Mouse (Mus musculus): ENCODE data around the gene Btbd10. TPM values are rescaled to one million over a fixed set of nuclear protein-coding genes. Genes with fewer than 3 reads are reported as not detected.

Gene Btbd10
- total RNA-seq, 2 experiments from 2014 or later, result 92.2 to 100 TPM

GRCm38 (mm10) chr7:113310136-113310535 lies 59.1 kb downstream of the Btbd10 start:
- intact Hi-C loops (cut with DNase I), result loop anchor here (2.0 kb wide), 1 partner anchor 167 kb away; no protein-coding TSS in a partner anchor
- no peak for DNase-seq (ENCODE audit: low spot score in 2 of 2)

DNA sequence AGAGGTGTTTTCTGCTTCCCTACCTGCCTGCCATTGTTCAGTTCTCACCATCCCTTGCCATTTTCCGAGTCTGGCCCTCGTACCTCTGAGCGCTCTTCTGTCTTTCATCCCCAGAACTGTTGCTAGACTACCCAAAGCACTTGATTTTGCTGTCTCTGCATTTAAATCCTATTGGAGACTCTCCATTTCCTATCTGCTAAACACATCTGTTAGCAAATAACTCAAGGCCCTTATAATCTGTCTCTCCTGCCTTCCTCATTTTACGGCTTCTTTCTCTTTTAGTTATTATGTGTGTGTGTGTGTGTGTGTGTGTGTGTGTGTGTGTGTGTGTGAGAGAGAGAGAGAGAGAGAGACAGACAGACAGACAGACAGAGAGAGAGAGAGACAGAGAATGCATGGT lies 71.4 kb downstream of the Btbd10 start:
- no peak for DNase-seq (ENCODE audit: low spot score in 2 of 2)
- intact Hi-C loops (cut with DNase I), result no loop called here

GRCm38 (mm10) chr7:113295077-113295890 lies 73.9 kb downstream of the Btbd10 start:
- intact Hi-C loops (cut with DNase I), result no loop called here
- no peak for DNase-seq (ENCODE audit: low spot score in 2 of 2)

DNA sequence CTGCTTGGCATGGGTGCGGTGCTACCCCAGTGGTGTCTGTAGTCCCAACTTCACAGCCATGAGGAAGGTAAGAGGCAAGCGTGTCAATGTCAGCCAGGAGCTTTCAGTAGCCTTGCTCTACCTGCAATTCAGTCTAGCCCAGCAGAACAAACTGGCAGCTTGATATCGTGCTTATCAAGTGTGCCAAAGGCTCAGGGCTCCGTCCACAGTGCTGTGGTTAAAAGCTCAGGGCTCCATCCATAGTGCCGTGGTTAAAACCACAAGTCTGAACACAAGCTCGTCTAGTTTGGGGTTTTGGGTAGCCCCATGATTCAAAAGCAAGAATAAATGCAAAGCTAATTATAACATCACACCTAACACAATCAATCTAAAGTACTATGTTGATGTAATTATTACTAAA lies 74.6 kb downstream of the Btbd10 start:
- intact Hi-C loops (cut with DNase I), result no loop called here
- DNase-seq (ENCODE audit: low spot score in 2 of 2), result no peak

DNA sequence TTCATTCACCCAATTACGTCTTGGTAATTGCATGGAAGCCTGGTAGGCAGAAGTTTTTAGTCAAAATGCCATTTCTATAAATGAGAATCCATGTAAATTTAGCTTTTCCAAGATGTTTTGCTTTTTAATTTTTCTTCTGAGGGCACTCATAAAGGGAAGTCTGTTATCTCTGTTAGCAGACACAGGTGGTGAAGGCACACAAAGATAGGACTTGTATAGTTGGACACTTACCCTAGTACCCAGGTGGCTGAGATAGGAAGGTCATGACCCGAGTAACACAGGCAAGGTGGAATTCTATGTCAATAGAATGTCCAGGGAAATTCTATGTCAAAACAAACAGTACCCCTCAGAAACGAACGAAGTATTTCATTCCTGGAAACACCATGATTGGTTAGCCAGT lies 77.0 kb downstream of the Btbd10 start:
- intact Hi-C loops (cut with DNase I), result no loop called here
- no peak for DNase-seq (ENCODE audit: low spot score in 2 of 2)

DNA sequence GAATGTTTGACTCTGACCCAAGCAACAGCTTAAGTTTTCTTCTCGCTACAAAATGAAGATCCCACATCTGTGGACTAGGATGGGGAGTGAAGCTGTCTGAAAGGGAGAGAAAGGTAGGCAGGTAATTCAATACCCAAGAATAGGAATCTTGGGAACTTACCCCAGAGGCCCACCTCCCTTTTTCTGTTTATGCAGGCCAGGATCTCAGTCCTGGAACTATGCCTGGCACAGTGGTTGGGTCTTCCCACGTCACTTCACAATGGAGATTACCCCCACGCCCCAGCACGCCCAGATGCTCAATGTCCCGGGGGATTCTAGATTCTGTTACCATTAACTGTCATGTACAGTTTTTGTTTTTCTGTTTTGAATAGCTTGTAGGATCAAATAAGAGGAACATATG lies 77.5 kb downstream of the Btbd10 start:
- intact Hi-C loops (cut with DNase I), result no loop called here
- no peak for DNase-seq (ENCODE audit: low spot score in 2 of 2)

DNA sequence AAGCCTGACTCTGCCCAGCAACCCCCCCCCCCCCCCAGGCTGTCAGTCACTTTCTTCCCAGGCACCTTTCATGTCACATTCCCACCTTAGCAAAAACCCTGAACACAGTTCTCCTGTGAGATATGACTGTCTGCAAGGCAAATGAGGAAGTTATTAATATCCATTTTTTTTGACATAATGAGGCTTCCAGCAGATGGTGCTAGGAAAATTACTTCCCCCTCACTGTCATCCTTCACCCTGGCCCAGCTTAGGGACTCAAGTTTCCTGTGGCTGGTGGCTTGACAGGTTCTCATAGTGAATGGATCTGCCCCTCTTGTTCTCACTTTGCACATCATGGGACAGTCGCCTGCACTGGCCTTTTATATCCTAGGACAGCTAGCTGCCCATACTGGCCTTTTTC lies 80.0 kb downstream of the Btbd10 start:
- DNase-seq (ENCODE audit: low spot score in 2 of 2), result no peak
- intact Hi-C loops (cut with DNase I), result no loop called here

GRCm38 (mm10) chr7:113285405-113285804 lies 83.8 kb downstream of the Btbd10 start:
- intact Hi-C loops (cut with DNase I), result no loop called here
- DNase-seq (ENCODE audit: low spot score in 2 of 2), result no peak

DNA sequence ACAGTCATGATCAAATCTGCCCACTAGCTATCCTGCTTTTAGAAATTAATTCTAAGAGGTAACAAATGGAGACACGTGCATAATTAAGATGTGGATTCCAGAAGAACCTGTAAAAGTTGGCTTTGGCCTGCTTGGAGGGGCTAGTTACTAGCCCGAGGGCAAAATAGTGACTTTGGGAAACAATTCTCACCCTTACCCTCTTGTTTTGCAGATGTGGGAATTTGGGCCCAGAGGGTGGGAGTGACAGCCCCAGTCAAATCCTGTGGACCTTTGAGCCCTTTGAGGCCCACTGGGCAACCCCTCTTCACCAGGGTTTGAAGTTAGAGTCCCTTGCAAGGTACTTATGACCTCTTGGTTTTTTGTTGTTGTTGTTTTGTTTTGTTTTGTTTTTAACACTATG lies 89.9 kb downstream of the Btbd10 start:
- intact Hi-C loops (cut with DNase I), result no loop called here
- no peak for DNase-seq (ENCODE audit: low spot score in 2 of 2)

- intact Hi-C loops (cut with DNase I), result no loop called here
- DNase-seq (ENCODE audit: low spot score in 2 of 2), result no peak
Measured at GRCm38 (mm10) chr7:113278493-113278892, 90.7 kb downstream of the Btbd10 start.

DNA sequence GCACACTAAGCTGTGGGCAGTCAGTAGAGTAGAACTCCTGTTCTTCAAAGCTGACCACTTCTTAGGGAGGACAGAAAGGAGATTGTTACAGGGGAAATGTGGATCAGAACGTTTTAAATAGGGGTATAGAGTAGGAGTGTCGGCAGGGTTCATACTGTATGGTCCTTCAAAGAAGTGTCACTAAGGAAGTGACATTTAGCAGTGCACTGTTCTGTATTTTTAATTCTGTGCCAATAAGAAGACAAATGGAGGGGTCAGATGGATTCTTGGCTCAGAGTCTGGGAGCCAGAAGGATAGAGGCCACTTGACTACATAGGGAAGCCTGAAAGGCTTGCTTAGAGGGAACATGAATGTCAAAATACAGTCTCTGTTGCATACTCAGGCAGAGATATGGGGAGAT lies 91.9 kb downstream of the Btbd10 start:
- DNase-seq (ENCODE audit: low spot score in 2 of 2), result no peak
- intact Hi-C loops (cut with DNase I), result no loop called here

- intact Hi-C loops (cut with DNase I), result no loop called here
- no peak for DNase-seq (ENCODE audit: low spot score in 2 of 2)
Measured at GRCm38 (mm10) chr7:113272338-113272997, 96.7 kb downstream of the Btbd10 start.

GRCm38 (mm10) chr7:113270991-113271390 lies 98.2 kb downstream of the Btbd10 start:
- no peak for DNase-seq (ENCODE audit: low spot score in 2 of 2)
- intact Hi-C loops (cut with DNase I), result no loop called here

- DNase-seq (ENCODE audit: low spot score in 2 of 2), result no peak
- intact Hi-C loops (cut with DNase I), result no loop called here
Measured at GRCm38 (mm10) chr7:113270551-113270950, 98.6 kb downstream of the Btbd10 start.

GRCm38 (mm10) chr7:113269921-113270320 lies 99.3 kb downstream of the Btbd10 start:
- DNase-seq (ENCODE audit: low spot score in 2 of 2), result no peak
- intact Hi-C loops (cut with DNase I), result loop anchor here (10.0 kb wide), 1 partner anchor 345 kb away; no protein-coding TSS in a partner anchor

DNA sequence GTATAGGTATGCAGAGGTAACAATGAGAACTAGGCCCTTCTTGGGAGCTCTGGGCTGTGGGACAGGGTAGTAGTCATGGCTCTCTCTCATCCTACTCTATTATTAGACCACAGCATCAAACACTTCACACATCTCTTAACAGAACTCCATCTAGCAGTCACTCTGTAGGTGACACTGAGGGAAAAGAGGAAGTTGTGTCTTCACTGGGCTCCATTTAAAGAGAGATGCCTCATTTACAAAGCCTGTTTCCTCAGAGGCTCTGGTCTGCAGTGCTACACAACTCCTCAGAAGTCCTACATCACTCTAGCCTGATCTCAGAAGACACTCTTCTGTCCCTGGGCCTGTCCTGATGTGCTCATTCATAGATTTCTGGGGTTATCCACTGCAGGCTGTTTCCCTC lies 100.1 kb downstream of the Btbd10 start:
- no peak for DNase-seq (ENCODE audit: low spot score in 2 of 2)
- intact Hi-C loops (cut with DNase I), result loop anchor here (10.0 kb wide), 1 partner anchor 344 kb away; no protein-coding TSS in a partner anchor

DNA sequence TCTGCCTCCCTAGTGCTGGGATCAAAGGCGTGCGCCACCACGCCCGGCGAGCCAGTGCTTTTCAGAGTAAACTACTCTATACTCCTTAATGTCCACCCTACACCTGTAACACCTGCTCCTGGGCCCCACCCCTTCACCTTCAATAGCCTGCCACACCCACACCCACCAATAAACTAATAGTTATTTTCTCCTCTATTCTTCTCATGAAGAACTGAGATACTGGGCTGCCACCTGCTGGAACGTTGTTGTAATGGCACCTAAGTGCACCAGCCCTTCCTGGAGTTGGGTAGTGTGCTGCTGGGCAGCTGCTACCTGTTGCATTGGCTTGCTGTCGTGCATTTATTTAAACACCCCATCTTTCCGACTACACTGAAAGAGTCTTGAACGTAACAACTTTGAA lies 100.9 kb downstream of the Btbd10 start:
- DNase-seq (ENCODE audit: low spot score in 2 of 2), result peak in 1 of 2 experiments; percentile 52
- intact Hi-C loops (cut with DNase I), result loop anchor here (1.0 to 10.0 kb wide), 2 partner anchors 125 to 343 kb away; no protein-coding TSS in a partner anchor

Measured in left cerebral cortex, postnatal 36 days (tissue).